Mouse (Mus musculus) kidney, adult 11 months (tissue): Measurements from ENCODE around the gene Gm10097.

Experiments used
- DNase-seq: peaks from one replicate; pipeline ENCODE4 v3.0.0; 2022

The Gm10097 gene

GRCm38 (mm10) chr10:5085792-5086191, 16.8 kb downstream of the Gm10097 start:
- DNase-seq: no peak

GRCm38 (mm10) chr10:5086329-5086728, 17.3 kb downstream of the Gm10097 start:
- DNase-seq: no peak

GRCm38 (mm10) chr10:5087336-5087735, 18.3 kb downstream of the Gm10097 start:
- DNase-seq: no peak

- DNase-seq: no peak
Observed at GRCm38 (mm10) chr10:5089133-5089532, 20.1 kb downstream of the Gm10097 start.

- DNase-seq: no peak
Observed at GRCm38 (mm10) chr10:5096996-5097753, 28.2 kb downstream of the Gm10097 start.

GRCm38 (mm10) chr10:5097754-5098137, 28.8 kb downstream of the Gm10097 start:
- DNase-seq: no peak

GRCm38 (mm10) chr10:5110773-5111172, 41.8 kb downstream of the Gm10097 start:
- no peak for DNase-seq

- no peak for DNase-seq
Observed at GRCm38 (mm10) chr10:5116155-5116554, 47.2 kb downstream of the Gm10097 start.

GRCm38 (mm10) chr10:5116720-5117119, 47.7 kb downstream of the Gm10097 start:
- no peak for DNase-seq
